Mouse (Mus musculus) forebrain, embryonic 16.5 days (tissue): ENCODE data around the gene Csrp3. TPM values are rescaled to one million over a fixed set of nuclear protein-coding genes. Genes with fewer than 3 reads are reported as not detected.

Experiments
- ATAC-seq: fragments of 200-750 bp; cut with Nextera tagmentation; 2 replicates; pipeline ENCODE4 v1.8.0; 2017; ENCODE audit warnings: mild to moderate bottlenecking, moderate library complexity
- H3K27ac ChIP-seq: fragments of 300-500 bp; sonication (generic); 2 replicates; pipeline ENCODE4 v1.5.1; 2014; ENCODE audit warnings: low read length, control low read depth
- H3K27me3 ChIP-seq: fragments of 300-500 bp; sonication (generic); replicated peaks from 2 replicates; pipeline ENCODE4 v1.6.1; 2014; ENCODE audit warnings: low read length; ENCODE audit not compliant: control insufficient read depth, insufficient read depth
- H3K36me3 ChIP-seq: fragments of 300-500 bp; sonication (generic); 2 replicates; pipeline ENCODE4 v1.6.1; 2014; ENCODE audit not compliant: control insufficient read depth, insufficient read depth
- H3K4me1 ChIP-seq: fragments of 300-500 bp; sonication (generic); replicated peaks from 2 replicates; pipeline ENCODE4 v1.6.1; 2014; ENCODE audit warnings: low read length; ENCODE audit not compliant: control insufficient read depth, insufficient read depth
- H3K4me2 ChIP-seq: fragments of 300-500 bp; sonication (generic); 2 replicates; pipeline ENCODE4 v1.6.1; 2014; ENCODE audit warnings: mild to moderate bottlenecking, low read length, control low read depth
- H3K4me3 ChIP-seq: fragments of 300-500 bp; sonication (generic); replicated peaks from 2 replicates; pipeline ENCODE4 v1.5.1; 2014; ENCODE audit warnings: mild to moderate bottlenecking, low read length, control low read depth
- H3K9ac ChIP-seq: fragments of 300-500 bp; sonication (generic); replicated peaks from 2 replicates; pipeline ENCODE4 v1.6.1; 2014; ENCODE audit warnings: low read depth, low read length, control low read depth
- H3K9me3 ChIP-seq: fragments of 300-500 bp; sonication (generic); 2 replicates; pipeline ENCODE4 v1.6.1; 2016; ENCODE audit warnings: low read length; ENCODE audit not compliant: control insufficient read depth
- WGBS: fragments of 180-500 bp; shearing (Covaris S2); extraction: QIAGEN DNeasy Blood & Tissue Kit; methylation state at CpG from one replicate; pipeline ENCODE4 v1.1.7; 2014; 5-methylcytosine and 5-hydroxymethylcytosine counted together
- polyA plus RNA-seq: library from polyadenylated mRNA; unstranded; fragments of >200 nt; fragmentation: Nextera tagmentation; extraction: Ambion mirVana; gene quantifications from 2 replicates; pipeline ENCODE4 v1.2.1, GENCODE M21; 2015

Csrp3 gene
- polyA plus RNA-seq, 1 experiment from 2014 or later, result not detected

GRCm38 (mm10) chr7:48884266-48884611 is 36.4 kb upstream of the Csrp3 start:
- ATAC-seq, result no peak
- 72% methylated on average over 5 of the region's 5 CpGs for WGBS
- Histone ChIP-seq H3K27ac (no peak overlapping the region), H3K4me3 (no peak overlapping the region), H3K9ac (no peak overlapping the region), H3K36me3 (no peaks in the 10 kb centered on the region), H3K9me3 (no peaks in the 10 kb centered on the region), H3K27me3 (peaks cover 18% of the 10 kb centered on the region), H3K4me1 (peaks cover 18% of the 10 kb centered on the region), H3K4me2 (no peak overlapping the region)

GRCm38 (mm10) chr7:48883525-48884265 is 35.9 kb upstream of the Csrp3 start:
- no peak overlapping the region for H3K4me2 ChIP-seq
- H3K27ac ChIP-seq, result no peak overlapping the region
- H3K9me3 ChIP-seq, result no peaks in the 10 kb centered on the region
- ATAC-seq, result no peak
- no peaks in the 10 kb centered on the region for H3K36me3 ChIP-seq
- H3K4me1 ChIP-seq, result peaks cover 18% of the 10 kb centered on the region
- H3K9ac ChIP-seq, result no peak overlapping the region
- 82% methylated on average over 4 of the region's 4 CpGs for WGBS
- H3K4me3 ChIP-seq, result no peak overlapping the region
- H3K27me3 ChIP-seq, result peaks cover 18% of the 10 kb centered on the region

DNA sequence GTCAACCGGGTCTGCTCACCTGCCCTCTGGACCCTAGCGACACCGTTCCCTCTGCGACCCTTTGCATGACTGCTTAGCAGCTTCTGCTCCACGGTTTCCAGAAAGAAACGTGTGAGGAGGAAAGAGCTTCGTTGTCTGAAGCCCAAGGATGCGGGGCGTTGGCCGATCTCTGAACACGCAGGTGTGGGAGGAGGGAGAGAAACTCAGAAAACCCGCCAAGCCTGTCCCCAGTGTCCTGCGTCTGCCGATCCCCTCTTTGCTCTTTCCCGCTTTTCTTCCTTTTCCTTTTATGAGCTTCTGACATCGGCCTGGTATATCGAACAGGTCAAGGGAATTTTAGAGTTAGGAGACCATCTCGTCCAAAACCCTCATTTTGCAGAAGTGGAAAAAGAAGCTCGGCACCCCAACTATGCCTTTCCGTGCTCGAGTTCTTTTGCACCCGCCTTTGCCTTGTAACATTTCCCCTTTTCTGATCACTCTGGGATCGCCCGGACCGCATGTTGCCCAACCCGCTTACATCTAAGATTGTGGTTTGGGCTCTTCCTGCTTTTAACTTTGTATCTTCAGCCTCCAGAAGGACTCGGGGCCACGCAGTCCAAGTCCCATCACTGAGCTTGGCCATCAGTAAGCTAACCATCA is 34.3 kb upstream of the Csrp3 start:
- H3K36me3 ChIP-seq, result no peaks in the 10 kb centered on the region
- ATAC-seq, result no peak
- H3K4me3 ChIP-seq, result peak overlapping the region; percentile 75
- H3K4me1 ChIP-seq, result peaks cover 18% of the 10 kb centered on the region
- peak overlapping the region; percentile 32; the same call in 1 of the 2 replicates for H3K9ac ChIP-seq
- H3K27ac ChIP-seq, result no peak overlapping the region
- peaks cover 18% of the 10 kb centered on the region for H3K27me3 ChIP-seq
- 1% methylated on average over 28 of the region's 28 CpGs for WGBS
- peak overlapping the region; percentile 85 for H3K4me2 ChIP-seq
- no peaks in the 10 kb centered on the region for H3K9me3 ChIP-seq

DNA sequence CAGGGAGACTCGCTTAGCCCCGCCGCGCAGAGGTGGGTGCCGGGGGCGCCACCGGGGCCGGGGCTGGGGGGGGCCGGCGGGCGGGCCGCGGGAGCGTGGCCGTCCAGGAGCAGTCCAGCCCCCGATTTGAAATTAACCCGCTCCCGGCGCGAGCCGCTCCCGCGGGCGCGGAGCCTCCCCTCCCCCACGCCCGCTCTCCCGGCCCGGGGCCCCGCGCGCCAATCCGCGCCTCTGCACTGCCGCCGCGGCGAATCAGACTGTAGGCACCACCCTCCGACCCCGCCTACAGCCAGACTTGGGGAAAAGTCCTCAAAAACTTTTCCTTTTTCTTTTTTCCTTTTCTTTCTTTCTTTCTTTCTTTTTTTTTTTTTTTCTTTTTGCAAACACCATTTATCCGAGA is 33.7 kb upstream of the Csrp3 start, which contains the start of gene E2f8:
TSS of gene E2f8 (minus strand) at position 111 of the 400 bp plus-strand sequence.
- ATAC-seq, result peak; percentile 84
- Histone ChIP-seq H3K27ac (no peak within 1 kb of the TSS), H3K4me2 (peak within 1 kb of the TSS; percentile 85), H3K4me3 (peak within 1 kb of the TSS; percentile 75), H3K9me3 (no peaks in the 10 kb centered on the region), H3K9ac (peak within 1 kb of the TSS; percentile 52), H3K36me3 (no peaks in the 10 kb centered on the region), H3K27me3 (peaks cover 18% of the 10 kb centered on the region), H3K4me1 (peaks cover 18% of the 10 kb centered on the region)
- WGBS, result under 1% methylated on average over 36 of the region's 41 CpGs

- H3K4me1 ChIP-seq, result peaks cover 18% of the 10 kb centered on the region
- peak overlapping the region; percentile 75 for H3K4me3 ChIP-seq
- H3K27ac ChIP-seq, result no peak overlapping the region
- ATAC-seq, result peak; percentile 99
- under 1% methylated on average over 66 of the region's 77 CpGs for WGBS
- peak overlapping the region; percentile 52 for H3K9ac ChIP-seq
- H3K27me3 ChIP-seq, result peaks cover 18% of the 10 kb centered on the region
- no peaks in the 10 kb centered on the region for H3K36me3 ChIP-seq
- no peaks in the 10 kb centered on the region for H3K9me3 ChIP-seq
- H3K4me2 ChIP-seq, result peak overlapping the region; percentile 85
Observed at GRCm38 (mm10) chr7:48880591-48881481, 33.0 kb upstream of the Csrp3 start.

- H3K27ac ChIP-seq, result no peak overlapping the region
- ATAC-seq, result no peak
- H3K36me3 ChIP-seq, result no peaks in the 10 kb centered on the region
- peak overlapping the region; percentile 18 for H3K4me3 ChIP-seq
- H3K4me1 ChIP-seq, result peaks cover 21% of the 10 kb centered on the region
- no peaks in the 10 kb centered on the region for H3K9me3 ChIP-seq
- peak overlapping the region; percentile 44 for H3K4me2 ChIP-seq
- peaks cover 18% of the 10 kb centered on the region for H3K27me3 ChIP-seq
- no peak overlapping the region for H3K9ac ChIP-seq
- 38% methylated on average over 3 of the region's 3 CpGs for WGBS
Observed at GRCm38 (mm10) chr7:48879574-48879973, 31.7 kb upstream of the Csrp3 start.

- no peak for ATAC-seq
- Histone ChIP-seq H3K4me2 (no peak overlapping the region), H3K9ac (no peak overlapping the region), H3K4me3 (no peak overlapping the region), H3K4me1 (peaks cover 23% of the 10 kb centered on the region), H3K27ac (no peak overlapping the region), H3K36me3 (no peaks in the 10 kb centered on the region), H3K27me3 (peaks cover 11% of the 10 kb centered on the region), H3K9me3 (no peaks in the 10 kb centered on the region)
- WGBS, result 87% methylated on average over 15 of the region's 15 CpGs
Observed at GRCm38 (mm10) chr7:48877786-48878390, 30.1 kb upstream of the Csrp3 start.

DNA sequence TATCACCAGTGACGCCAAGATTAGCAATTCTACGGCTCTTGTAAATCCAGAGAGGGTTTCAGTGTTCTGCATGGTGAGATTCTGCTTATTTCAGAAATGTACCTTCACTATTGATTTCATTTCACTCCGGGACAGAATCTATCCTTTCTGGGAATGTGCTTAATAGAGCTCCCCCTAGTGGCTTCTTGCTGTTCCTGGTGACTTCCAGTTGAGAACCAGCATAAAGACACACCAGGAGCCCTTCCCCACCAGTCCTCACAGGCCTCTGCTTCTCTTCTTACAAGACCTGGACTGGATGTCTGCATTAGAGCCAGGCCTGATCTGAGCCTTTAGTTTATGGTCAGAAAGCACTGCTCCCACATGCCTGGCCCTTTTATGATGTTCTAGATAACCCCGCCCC is 28.7 kb upstream of the Csrp3 start:
- Histone ChIP-seq H3K9ac (no peak overlapping the region), H3K4me1 (peaks cover 15% of the 10 kb centered on the region), H3K27me3 (no peaks in the 10 kb centered on the region; the same call in 1 of the 2 replicates), H3K4me2 (no peak overlapping the region), H3K27ac (no peak overlapping the region), H3K4me3 (no peak overlapping the region), H3K9me3 (no peaks in the 10 kb centered on the region), H3K36me3 (no peaks in the 10 kb centered on the region)
- WGBS, result 75% methylated on average over 4 of the region's 4 CpGs
- ATAC-seq, result no peak

DNA sequence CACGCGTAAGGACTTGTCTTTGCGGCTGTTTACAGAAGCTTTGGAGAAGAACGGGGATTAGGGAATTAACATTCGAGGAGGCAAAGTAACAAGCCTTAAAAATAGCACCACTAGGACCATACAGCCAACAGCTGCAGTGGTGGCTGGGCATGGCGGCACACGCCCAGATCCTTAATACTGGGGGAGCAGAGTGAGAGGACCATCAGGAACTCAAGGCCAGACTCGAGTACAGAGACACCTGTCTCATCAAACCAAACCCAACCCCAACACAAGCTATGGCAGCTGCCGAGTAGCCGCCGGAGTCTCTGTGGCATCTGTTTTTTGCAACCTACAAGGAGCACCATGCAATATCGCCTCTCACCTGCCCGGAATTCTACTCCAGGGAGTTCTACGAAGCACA is 27.3 kb upstream of the Csrp3 start:
- no peak overlapping the region for H3K27ac ChIP-seq
- H3K4me1 ChIP-seq, result peaks cover 9% of the 10 kb centered on the region
- no peaks in the 10 kb centered on the region for H3K9me3 ChIP-seq
- WGBS, result 79% methylated on average over 14 of the region's 14 CpGs
- H3K27me3 ChIP-seq, result no peaks in the 10 kb centered on the region
- H3K4me2 ChIP-seq, result no peak overlapping the region
- no peaks in the 10 kb centered on the region for H3K36me3 ChIP-seq
- ATAC-seq, result no peak
- H3K4me3 ChIP-seq, result no peak overlapping the region
- no peak overlapping the region for H3K9ac ChIP-seq
